Mouse (Mus musculus): ENCODE measurements at regions not wholly inside any gene's neighbourhood (a gene's known extent, or its start where the extent isn't known, plus 50 kb on each side); places are given as distances from the start of the nearest gene placed in this dataset. TPM values are rescaled to one million over a fixed set of nuclear protein-coding genes. Genes with fewer than 3 reads are reported as not detected.

DNA sequence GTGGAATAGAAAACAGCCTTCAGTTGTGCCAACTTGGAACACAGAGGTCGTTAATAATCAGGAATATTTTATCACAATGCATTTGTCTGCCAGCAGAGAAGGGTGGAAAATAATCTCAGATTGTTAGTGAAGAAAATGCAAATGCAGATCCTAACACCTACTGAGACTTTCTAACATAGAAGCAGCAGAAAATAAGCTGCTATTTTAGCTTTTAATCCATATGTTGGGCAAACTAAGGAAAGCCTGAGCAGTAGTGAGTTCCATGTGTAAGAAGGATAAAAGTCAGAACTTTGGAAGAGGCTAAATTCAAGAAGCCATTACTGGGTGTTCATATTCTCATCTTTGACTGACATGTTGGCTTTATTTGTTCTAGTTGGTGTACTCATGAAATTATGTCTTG lies 119.8 kb upstream of the Sphkap start:
- DNase-seq (ENCODE audit: low spot score in 2 of 2) = no peak

DNA sequence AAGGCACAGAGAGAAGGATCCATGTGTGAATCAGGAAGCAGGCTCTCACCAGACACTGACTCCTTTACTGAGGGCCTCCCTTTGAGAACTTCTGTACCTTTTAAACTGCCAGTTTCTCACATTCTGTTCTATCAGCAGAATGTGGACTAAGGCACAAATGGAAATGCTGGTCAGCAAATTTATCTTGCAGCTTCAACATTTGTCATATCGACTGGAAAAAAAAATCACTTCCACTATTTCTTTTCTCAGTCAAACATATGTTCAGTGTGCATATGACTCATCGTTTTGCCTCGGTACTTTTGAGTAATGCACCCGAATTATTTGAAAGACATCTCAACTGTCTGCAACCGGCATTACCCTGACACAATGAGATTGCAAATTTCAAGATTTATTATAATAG lies 101.4 kb upstream of the Sphkap start:
- DNase-seq (ENCODE audit: low spot score in 2 of 2) = no peak

DNA sequence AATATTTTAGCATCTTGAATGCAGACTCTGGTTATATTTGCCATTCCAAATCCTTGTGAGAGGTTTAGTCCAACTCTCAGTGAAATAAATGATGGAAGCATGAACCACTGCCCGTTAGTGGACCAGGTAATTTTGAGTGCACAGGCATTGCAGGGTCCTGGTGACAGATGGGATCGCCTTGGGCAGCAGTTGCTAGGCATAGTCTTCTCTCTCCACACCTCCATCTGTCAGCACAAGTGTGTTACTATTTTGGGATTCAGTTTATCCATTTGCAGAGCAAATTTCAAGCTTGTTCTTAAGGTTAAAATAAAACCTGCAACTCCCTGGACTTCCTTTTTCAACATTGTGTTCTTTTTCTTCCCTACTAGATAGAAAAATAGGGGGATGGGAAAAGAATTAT lies 97.4 kb upstream of the Sphkap start:
- DNase-seq (ENCODE audit: low spot score in 2 of 2) = no peak

DNA sequence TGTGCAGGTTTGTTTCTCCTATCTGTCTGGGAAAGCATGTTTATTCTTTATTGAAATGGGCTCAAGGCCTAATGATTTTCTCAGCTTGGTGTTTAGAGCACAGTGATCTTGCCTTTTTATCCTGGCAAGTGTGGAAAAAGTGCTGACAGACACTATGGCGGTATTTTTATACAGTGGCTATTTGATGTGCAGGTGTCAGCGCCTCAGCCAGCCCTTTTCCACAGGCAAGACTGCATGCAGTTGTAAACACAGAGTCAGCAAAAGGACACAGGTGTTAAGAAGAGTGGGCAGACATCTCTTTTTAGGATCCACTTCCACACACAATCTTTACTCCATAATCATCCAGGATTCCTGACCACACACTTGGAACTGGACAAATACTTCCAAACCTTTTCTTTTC lies 88.9 kb upstream of the Sphkap start:
- no peak for DNase-seq (ENCODE audit: low spot score in 2 of 2)

DNA sequence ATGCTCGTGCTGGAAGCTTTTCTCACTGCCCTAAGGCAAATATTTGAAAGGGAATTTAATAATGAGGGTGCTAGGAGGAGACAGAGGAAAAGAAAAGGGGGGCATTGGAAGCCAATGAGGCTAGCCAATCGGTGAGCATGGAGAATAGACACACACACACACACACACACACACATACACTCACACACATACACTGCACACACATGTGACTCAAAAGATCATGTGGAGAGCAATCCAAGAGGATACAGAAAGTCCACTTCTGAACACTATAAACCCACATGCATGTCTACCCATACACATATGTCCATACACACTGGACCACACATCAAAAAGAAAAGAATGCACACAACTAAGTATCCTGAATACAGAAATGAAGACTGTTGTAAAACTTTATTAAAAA lies 88.4 kb upstream of the Sphkap start:
- DNase-seq (ENCODE audit: low spot score in 2 of 2) = no peak

DNA sequence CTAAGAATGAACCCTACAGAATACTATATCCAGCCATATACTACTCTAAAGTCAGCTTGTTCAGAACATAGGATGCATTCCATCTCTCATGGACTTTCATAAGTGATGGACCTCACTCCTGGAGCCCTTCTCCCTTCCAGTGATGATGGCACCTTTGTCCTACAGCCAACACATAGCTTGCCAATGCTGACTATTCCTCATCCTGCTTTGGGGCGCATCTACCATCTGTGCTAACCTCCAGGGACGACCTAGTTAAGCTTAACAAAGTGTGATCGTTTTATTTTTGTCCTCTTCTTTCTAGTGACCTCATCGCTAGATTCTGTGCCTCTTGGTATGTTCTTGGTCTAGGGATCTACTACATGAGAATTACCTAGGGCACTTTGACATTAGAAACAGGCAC lies 87.0 kb upstream of the Sphkap start:
- DNase-seq (ENCODE audit: low spot score in 2 of 2) = no peak

DNA sequence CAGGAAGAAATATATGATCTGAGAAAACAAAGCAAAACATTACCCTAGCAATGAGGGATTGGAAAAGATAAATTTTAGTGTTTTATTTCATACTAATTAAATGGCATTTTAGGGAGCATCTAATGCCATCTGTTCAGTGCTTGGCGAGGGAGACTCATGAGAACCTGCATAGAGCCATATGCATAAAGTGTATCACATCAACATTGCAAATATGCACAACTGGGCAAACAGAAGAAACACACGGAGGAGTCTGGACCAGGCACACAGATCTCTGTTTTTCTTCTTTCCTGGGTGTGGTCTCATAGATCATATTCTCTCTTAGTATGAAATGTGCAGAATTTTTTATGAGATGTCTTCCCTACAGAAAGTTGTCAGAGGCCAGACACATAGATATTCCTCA lies 71.1 kb upstream of the Sphkap start:
- DNase-seq (ENCODE audit: low spot score in 2 of 2) = no peak

Small RNA genes in the stretch of these regions (microRNA-seq; reads per million reads assigned to microRNA genes)
- gene Gm25754 = not detected

Data from adrenal gland, postnatal 4 days (tissue).